Mouse (Mus musculus) bone marrow, adult 2 months (tissue): ENCODE results near the gene Pdgfb.

Experiments
- CTCF ChIP-seq: fragments of 200-500 bp; IDR thresholded peaks from 2 replicates; pipeline ENCODE4 v1.5.1; 2011; ENCODE audit warnings: low read length, control low read depth; ENCODE audit not compliant: control insufficient read depth, insufficient read depth
- POLR2A ChIP-seq: fragments of 200-500 bp; IDR thresholded peaks from 2 replicates; pipeline ENCODE4 v1.6.1; 2011; ENCODE audit warnings: low read depth, mild to moderate bottlenecking, control low read depth, low read length, borderline replicate concordance; ENCODE audit not compliant: control insufficient read depth

DNA sequence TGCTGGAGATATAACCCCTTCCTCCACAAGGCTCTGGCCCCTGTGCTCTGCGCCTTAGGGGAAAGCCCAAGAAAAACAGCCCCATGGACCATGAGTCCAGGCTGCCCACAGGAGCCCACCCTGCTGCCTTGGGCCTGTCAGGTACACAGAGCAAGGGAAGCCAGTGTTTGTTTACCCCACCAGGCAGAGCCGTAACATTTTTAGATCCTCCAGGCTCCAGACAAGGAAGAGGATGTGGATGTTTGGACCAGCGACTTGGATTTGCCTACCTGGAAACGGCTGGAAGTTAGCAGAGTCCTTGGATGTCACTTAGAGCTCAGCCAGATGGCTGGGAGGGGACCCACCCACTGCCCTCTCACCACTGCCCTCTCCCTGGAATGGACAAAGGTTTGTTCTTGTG is 4.8 kb upstream of the Pdgfb start:
- TF ChIP-seq CTCF = no peak
- no peak for TF ChIP-seq POLR2A
